Mouse (Mus musculus) bone marrow, adult 2 months (tissue): Measurements from ENCODE around the gene Txnrd3. TPM values are rescaled to one million over a fixed set of nuclear protein-coding genes. Genes with fewer than 3 reads are reported as not detected.

Source experiments
- H3K27ac ChIP-seq: fragments of 200-500 bp; 2 replicates; pipeline ENCODE4 v1.5.1; 2012; ENCODE audit warnings: low read depth, mild to moderate bottlenecking, control low read depth, inconsistent platforms, low read length; ENCODE audit not compliant: control insufficient read depth, poor library complexity, insufficient read depth
- H3K4me1 ChIP-seq: fragments of 200-500 bp; 2 replicates; pipeline ENCODE4 v1.6.1; 2011; ENCODE audit warnings: low read length; ENCODE audit not compliant: control insufficient read depth, insufficient read depth
- H3K4me3 ChIP-seq: fragments of 200-500 bp; replicated peaks from 2 replicates; pipeline ENCODE3; 2011; ENCODE audit warnings: mild to moderate bottlenecking, low read depth, low read length, control low read depth; ENCODE audit not compliant: control insufficient read depth
- CTCF ChIP-seq: fragments of 200-500 bp; IDR thresholded peaks from 2 replicates; pipeline ENCODE4 v1.5.1; 2011; ENCODE audit warnings: low read length, control low read depth; ENCODE audit not compliant: control insufficient read depth, insufficient read depth
- POLR2A ChIP-seq: fragments of 200-500 bp; IDR thresholded peaks from 2 replicates; pipeline ENCODE4 v1.6.1; 2011; ENCODE audit warnings: low read depth, mild to moderate bottlenecking, control low read depth, low read length, borderline replicate concordance; ENCODE audit not compliant: control insufficient read depth
- WGBS: fragments of 180-500 bp; shearing (Covaris S2); methylation state at CpG from one replicate; pipeline ENCODE4 v1.1.7; 2018; 5-methylcytosine and 5-hydroxymethylcytosine counted together
- polyA plus RNA-seq: library from polyadenylated mRNA; stranded (reverse); fragments of >200 nt; gene quantifications from 2 replicates; pipeline ENCODE4 v1.2.4, GENCODE M21; 2011; ENCODE audit warnings: low replicate concordance; ENCODE audit not compliant: missing spikeins, insufficient read depth, insufficient read length

Gene Txnrd3
- polyA plus RNA-seq, 1 experiment: 1.00 TPM

DNA sequence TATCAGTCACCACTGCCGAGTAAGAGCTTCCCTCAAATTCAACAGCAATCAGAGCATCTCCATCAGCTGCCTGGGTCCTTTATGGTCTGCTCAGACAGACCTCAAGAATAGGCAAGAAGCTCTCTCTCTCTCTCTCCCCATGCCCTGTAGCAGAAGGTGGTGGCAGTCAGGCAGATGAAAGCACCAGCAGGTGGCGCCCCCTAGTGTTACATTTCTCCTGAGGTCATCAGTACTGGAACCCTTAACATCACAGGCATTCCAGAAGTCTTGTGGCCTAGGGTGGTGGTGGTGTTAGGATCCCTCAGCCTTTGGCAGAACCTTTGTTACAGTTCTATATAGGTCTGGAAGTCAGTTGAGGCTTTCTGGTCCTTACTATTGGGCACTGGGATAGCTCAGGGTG, 4.8 kb upstream of the Txnrd3 start:
- H3K4me3 ChIP-seq: no peak overlapping the region
- WGBS: 39% methylated on average over 2 of the region's 2 CpGs
- TF ChIP-seq CTCF (peak; percentile 65), POLR2A (no peak)
- H3K4me1 ChIP-seq: no peaks in the 10 kb centered on the region; the same call in 1 of the 2 replicates
- no peak overlapping the region for H3K27ac ChIP-seq

DNA sequence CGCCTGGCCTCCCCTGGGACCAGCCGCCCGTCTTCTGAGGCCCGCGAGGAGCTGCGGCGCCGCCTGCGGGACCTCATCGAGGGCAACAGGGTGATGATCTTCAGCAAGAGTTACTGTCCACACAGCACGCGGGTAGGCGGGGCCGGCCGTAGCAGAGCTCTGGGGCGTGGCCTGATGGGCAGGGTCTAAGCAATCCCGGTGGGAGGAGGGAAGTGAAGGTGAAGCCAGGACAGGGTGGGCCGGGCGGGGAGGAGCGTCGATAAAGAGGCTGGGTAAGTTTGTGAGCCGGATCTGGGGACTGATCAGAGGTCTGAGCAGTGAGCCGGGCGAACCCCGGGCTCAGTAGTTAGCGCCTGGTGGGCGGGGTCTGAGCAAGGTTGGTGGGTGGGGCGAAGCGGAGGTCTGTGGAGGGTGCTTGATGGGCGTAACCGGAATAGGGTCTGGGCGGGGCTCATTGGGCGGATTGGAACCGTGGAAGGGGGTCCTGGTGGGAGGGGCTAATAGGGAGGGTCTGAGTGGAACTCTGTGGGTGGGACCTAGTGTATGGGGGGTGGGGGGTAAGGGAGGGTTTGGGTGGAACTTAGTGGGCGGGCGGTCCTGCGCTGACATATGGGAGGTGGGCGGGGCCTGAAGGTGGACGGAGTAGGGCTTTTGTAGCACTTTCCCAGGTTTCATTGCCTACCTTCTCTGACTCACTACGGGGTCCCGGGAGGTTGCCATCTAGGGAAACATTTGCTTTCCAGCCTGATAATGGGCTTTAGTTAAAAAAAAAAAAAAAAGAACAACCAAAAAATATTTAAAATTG, 685 bp downstream of the Txnrd3 start:
- TF ChIP-seq CTCF (no peak), POLR2A (no peak)
- under 1% methylated on average over 41 of the region's 41 CpGs for WGBS
- peak overlapping the region; percentile 67 for H3K4me3 ChIP-seq
- H3K27ac ChIP-seq: peak overlapping the region; percentile 76; the same call in 1 of the 2 replicates
- H3K4me1 ChIP-seq: no peaks in the 10 kb centered on the region; the same call in 1 of the 2 replicates

DNA sequence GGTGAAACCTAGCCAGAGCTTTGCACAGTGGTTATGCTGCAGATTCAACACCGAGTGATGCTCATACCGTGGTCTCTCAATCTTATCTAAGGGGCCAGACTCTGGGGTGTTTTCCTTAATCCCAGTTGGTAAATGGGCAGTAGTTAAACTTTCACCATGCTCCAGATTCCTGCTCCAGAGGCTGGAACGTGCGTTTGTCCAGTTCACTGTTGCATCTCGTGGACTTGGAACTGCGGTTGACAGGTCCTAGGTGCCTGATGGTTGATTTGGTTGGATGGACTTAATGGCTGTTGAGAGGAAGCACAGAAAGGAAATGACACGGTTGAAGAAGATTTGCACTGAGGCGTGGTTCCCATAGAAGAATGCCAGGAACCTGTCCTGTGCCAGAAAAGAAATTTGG, 6.1 kb downstream of the Txnrd3 start:
- 73% methylated on average over 8 of the region's 8 CpGs for WGBS
- H3K4me1 ChIP-seq: no peaks in the 10 kb centered on the region; the same call in 1 of the 2 replicates
- TF ChIP-seq CTCF (no peak), POLR2A (no peak)
- H3K4me3 ChIP-seq: no peak overlapping the region
- H3K27ac ChIP-seq: no peak overlapping the region

DNA sequence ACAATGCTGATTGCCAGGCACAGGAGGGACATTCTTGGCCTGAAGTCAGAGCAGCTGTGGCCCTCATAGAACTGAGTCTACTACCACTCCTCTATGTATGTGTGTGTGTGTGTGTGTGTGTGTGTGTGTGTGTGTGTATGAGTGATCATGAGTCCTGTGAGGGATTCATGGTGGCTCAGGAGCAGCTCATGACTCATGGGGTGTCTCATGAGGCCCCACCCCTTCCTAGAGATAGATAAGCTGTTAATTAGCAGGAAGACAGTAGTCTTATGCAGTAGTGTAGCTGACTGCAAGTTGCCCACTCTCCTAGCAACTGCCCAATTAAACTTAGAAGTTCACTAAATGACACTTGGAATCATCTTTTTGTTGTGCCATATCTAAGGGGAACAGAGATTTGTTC, 8.0 kb downstream of the Txnrd3 start:
- Histone ChIP-seq H3K27ac (no peak overlapping the region), H3K4me3 (no peak overlapping the region), H3K4me1 (no peaks in the 10 kb centered on the region; the same call in 1 of the 2 replicates)
- TF ChIP-seq POLR2A: no peak
- TF ChIP-seq CTCF: no peak

DNA sequence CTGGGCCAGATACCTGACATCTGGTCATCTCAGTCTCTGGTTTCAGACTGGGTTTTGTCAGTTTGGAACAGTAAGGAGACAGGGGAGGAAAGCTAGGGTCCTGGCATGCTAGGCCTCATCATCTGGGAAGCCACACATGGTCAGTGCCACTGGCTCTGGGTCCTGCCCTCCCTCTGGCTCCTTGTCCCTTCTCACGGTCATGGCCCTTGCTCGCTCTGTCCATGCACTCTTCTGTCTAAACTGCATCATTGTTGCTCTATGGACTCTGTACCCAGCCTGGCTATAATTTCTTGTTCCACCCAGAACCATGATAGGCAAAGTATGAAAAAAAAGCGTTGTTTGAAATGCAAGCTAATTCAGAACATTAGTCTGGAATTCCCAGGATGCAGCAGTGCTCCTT, 11.2 kb downstream of the Txnrd3 start:
- no peak for TF ChIP-seq POLR2A
- TF ChIP-seq CTCF: no peak
- WGBS: 80% methylated on average over 3 of the region's 3 CpGs
- Histone ChIP-seq H3K4me3 (no peak overlapping the region), H3K27ac (no peak overlapping the region), H3K4me1 (no peaks in the 10 kb centered on the region; the same call in 1 of the 2 replicates)

DNA sequence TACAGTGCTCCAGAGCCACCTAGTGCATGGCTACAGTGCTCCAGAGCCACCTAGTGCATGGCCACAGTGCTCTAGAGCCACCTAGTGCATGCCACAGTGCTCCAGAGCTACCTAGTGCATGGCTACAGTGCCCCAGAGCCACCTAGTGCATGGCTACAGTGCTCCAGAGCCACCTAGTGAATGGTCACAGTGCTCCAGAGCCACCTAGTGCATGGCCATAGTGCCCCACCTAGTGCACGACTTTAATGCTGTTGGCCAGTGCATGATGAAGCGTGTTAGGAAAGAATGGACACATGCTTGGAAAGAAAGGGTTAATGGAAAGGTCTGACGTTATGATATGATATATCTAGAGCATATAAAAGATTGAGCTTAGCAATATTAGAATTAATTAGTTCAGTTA, 14.6 kb downstream of the Txnrd3 start:
- Histone ChIP-seq H3K27ac (no peak overlapping the region), H3K4me3 (no peak overlapping the region), H3K4me1 (no peaks in the 10 kb centered on the region; the same call in 1 of the 2 replicates)
- TF ChIP-seq CTCF: no peak
- TF ChIP-seq POLR2A: no peak
- WGBS: 70% methylated on average over 3 of the region's 3 CpGs

DNA sequence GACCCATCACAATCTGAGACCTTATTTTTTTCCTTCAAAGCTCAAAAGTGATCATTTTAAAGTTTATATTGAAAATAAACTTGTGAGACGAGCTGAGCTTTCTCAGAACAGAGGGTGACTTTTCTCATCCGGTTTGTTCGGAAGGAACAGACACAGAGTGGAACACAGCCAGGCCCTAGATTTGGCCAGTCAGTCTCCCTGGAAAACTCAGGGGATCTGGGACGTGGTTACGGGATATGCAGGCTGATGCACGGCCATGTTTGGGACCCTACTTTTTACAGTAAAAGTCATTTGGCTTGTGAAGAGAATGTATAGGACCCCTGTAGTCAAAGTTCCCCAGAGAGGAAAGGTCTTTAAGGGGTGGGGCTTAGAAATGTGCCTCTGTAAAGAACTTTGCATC, 15.1 kb downstream of the Txnrd3 start:
- TF ChIP-seq CTCF: no peak
- no peak for TF ChIP-seq POLR2A
- Histone ChIP-seq H3K4me1 (no peaks in the 10 kb centered on the region; the same call in 1 of the 2 replicates), H3K4me3 (no peak overlapping the region), H3K27ac (no peak overlapping the region)
- 86% methylated on average over 6 of the region's 6 CpGs for WGBS

DNA sequence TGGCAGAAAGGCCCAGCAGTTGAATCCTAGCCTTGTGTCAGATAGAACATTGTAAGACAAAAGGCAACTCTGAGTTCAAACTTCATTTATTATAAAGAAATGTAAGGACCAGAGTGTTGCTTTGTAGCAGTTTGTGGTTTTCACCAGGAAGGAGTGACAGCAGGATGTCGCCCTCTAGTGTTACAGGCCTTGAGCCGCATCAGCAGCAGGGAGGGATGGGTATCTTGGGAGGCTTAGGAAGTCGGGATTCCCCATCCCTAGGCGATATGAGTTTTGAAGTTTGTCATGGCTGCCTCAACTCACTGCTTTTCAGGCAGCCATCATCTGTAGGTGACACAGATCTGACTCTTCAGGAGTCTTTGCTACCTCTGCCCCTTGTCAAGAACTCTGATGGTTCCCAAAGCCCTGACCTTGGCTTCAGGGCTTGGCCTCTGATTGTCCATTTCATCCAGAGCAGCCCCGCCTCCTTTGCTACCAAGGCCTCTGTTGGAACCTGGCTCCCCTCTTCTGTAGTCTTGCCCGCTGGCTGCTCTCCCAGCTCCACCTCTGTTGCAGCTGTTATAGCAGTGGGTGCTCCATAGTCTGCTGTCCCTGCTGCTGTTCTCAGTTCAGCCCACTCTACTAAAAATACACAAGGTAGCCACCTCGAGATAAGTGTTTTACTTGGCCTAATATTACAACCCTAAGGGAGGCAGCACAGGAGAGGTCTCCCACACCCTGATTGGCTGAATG, 16.1 kb downstream of the Txnrd3 start:
- Histone ChIP-seq H3K4me1 (no peaks in the 10 kb centered on the region; the same call in 1 of the 2 replicates), H3K27ac (no peak overlapping the region), H3K4me3 (no peak overlapping the region)
- TF ChIP-seq POLR2A (no peak), CTCF (peak; percentile 74)
- 38% methylated on average over 7 of the region's 7 CpGs for WGBS
